In genomic region chr2:170042471-170043213, GRCm38 (mm10) we compare ENCODE assay signal across 20 mouse cellular contexts.
DNase-seq lines count a peak whose midpoint lies in the region; ATAC-seq and TF ChIP-seq lines count a peak whose summit lies in the region.
"Had no signal": no experiment of that assay in that cellular context is flagged by ENCODE, and none has a peak within 500 bp of the region (broad histone marks: within the 10 kb centered on the region; RNA-seq: fewer than 3 reads in every experiment).

No protein-coding gene starts in this region.

- intact Hi-C loops in gastrocnemius, adult 2 months (cut with DNase I): no loop called here

- DNase-seq in gastrocnemius, adult 2 months: peak; percentile 27
- DNase-seq in gastrocnemius, adult 18-20 months (ENCODE audit: low spot score): no peak
- DNase-seq in 3T3-L1 (ENCODE audit: low read depth, low spot score): peak; percentile 20
- peak; percentile 59 for DNase-seq in MN1 (ENCODE audit: low spot score)
- DNase-seq in fibroblast of lung, adult 2 months (ENCODE audit: low read depth): peak; percentile 66
- no peak for DNase-seq in frontal cortex, adult 2 months (ENCODE audit: extremely low spot score in 1 of 2, low spot score in 1 of 2)
- DNase-seq in layer of hippocampus, adult 8-10 months (ENCODE audit: low spot score in 2 of 2): no peak
- DNase-seq: adrenal gland, postnatal 10 days; cerebellum, adult 18-20 months; cerebellum, postnatal 25 days; kidney, adult 2 months; kidney, postnatal 14 days had no signal

- 0 out of 2 replicates have a peak overlapping the region, but pooled peaks have one; percentile 31 for H3K27ac ChIP-seq in gastrocnemius, adult 2 months
- H3K27ac ChIP-seq: forebrain, embryonic 13.5 days; heart, embryonic 10.5 days; hindbrain, embryonic 12.5 days; left cerebral cortex, adult 2 months; liver, embryonic 12.5 days; midbrain, embryonic 13.5 days; neural tube, embryonic 15.5 days had no signal

- no peak for TF ChIP-seq CTCF in gastrocnemius, adult 2 months (IDR thresholded peaks at IDR 0.05)

- H3K4me3 ChIP-seq in gastrocnemius, adult 2 months: no peak overlapping the region
- H3K4me3 ChIP-seq: forebrain, embryonic 13.5 days; heart, embryonic 10.5 days; hindbrain, embryonic 12.5 days; left cerebral cortex, adult 2 months; liver, embryonic 12.5 days; midbrain, embryonic 13.5 days; neural tube, embryonic 15.5 days had no signal

- ATAC-seq in megakaryocyte-erythroid progenitor cell, adult 5-6 weeks (replicated peaks; ENCODE audit: low FRiP score, low TSS enrichment, poor library complexity, severe bottlenecking): no peak
- ATAC-seq: forebrain, embryonic 13.5 days; liver, embryonic 12.5 days; midbrain, embryonic 13.5 days had no signal

Comparison
In these comparisons a context has a peak if more than half of its experiments do, and no peak if none do; other contexts are left out.
1. DNase-seq: peak in gastrocnemius, adult 2 months (single experiment), 3T3-L1 (single experiment), MN1 (single experiment) and fibroblast of lung, adult 2 months (single experiment); none in gastrocnemius, adult 18-20 months (single experiment), frontal cortex, adult 2 months (0 of 2) and layer of hippocampus, adult 8-10 months (0 of 2).